Mouse (Mus musculus): ENCODE data around the gene Zfp692.
A peak's percentile ranks its signal among the peaks of the same experiment; 100 is the strongest.

Gene Zfp692

GRCm38 (mm10) chr11:58308661-58309060 lies 1.8 kb downstream of the Zfp692 start:
- no peak for DNase-seq (ENCODE audit: low read depth, low spot score)

- no peak for DNase-seq (ENCODE audit: low read depth, low spot score)
Observed at GRCm38 (mm10) chr11:58314069-58314468, 7.2 kb downstream of the Zfp692 start.

- no peak for DNase-seq (ENCODE audit: low read depth, low spot score)
Observed at GRCm38 (mm10) chr11:58315536-58316168, 8.8 kb downstream of the Zfp692 start.

GRCm38 (mm10) chr11:58316344-58316743 lies 9.5 kb downstream of the Zfp692 start:
- DNase-seq (ENCODE audit: low read depth, low spot score), result no peak

- no peak for DNase-seq (ENCODE audit: low read depth, low spot score)
Observed at GRCm38 (mm10) chr11:58316768-58317390, 10.0 kb downstream of the Zfp692 start.

GRCm38 (mm10) chr11:58322824-58323569 lies 16.1 kb downstream of the Zfp692 start:
- DNase-seq (ENCODE audit: low read depth, low spot score), result peak; percentile 96

- no peak for DNase-seq (ENCODE audit: low read depth, low spot score)
Observed at GRCm38 (mm10) chr11:58323570-58324340, 16.9 kb downstream of the Zfp692 start.

- DNase-seq (ENCODE audit: low read depth, low spot score), result no peak
Observed at GRCm38 (mm10) chr11:58324614-58325229, 17.9 kb downstream of the Zfp692 start.

- no peak for DNase-seq (ENCODE audit: low read depth, low spot score)
Observed at GRCm38 (mm10) chr11:58326781-58327180, 19.9 kb downstream of the Zfp692 start.

GRCm38 (mm10) chr11:58329906-58330275 lies 23.0 kb downstream of the Zfp692 start:
- no peak for DNase-seq (ENCODE audit: low read depth, low spot score)

- peak; percentile 90 for DNase-seq (ENCODE audit: low read depth, low spot score)
Observed at GRCm38 (mm10) chr11:58330276-58331148, 23.6 kb downstream of the Zfp692 start, which contains the start of the genes Zfp672 and Sh3bp5l. Gene Zfp672, minus strand, starts transcription at chr11:58330339. Gene Sh3bp5l, plus strand, starts transcription at chr11:58330724.

- no peak for DNase-seq (ENCODE audit: low read depth, low spot score)
Observed at GRCm38 (mm10) chr11:58331149-58331495, 24.3 kb downstream of the Zfp692 start.

GRCm38 (mm10) chr11:58331546-58331945 lies 24.7 kb downstream of the Zfp692 start:
- no peak for DNase-seq (ENCODE audit: low read depth, low spot score)

- DNase-seq (ENCODE audit: low read depth, low spot score), result no peak
Observed at GRCm38 (mm10) chr11:58334746-58335145, 27.9 kb downstream of the Zfp692 start.

- DNase-seq (ENCODE audit: low read depth, low spot score), result no peak
Observed at GRCm38 (mm10) chr11:58346745-58347144, 39.9 kb downstream of the Zfp692 start.

GRCm38 (mm10) chr11:58350628-58351027 lies 43.8 kb downstream of the Zfp692 start:
- no peak for DNase-seq (ENCODE audit: low read depth, low spot score)

GRCm38 (mm10) chr11:58351179-58351578 lies 44.3 kb downstream of the Zfp692 start:
- DNase-seq (ENCODE audit: low read depth, low spot score), result no peak

GRCm38 (mm10) chr11:58352681-58353548 lies 46.0 kb downstream of the Zfp692 start:
- DNase-seq (ENCODE audit: low read depth, low spot score), result no peak

- no peak for DNase-seq (ENCODE audit: low read depth, low spot score)
Observed at GRCm38 (mm10) chr11:58353709-58354108, 46.8 kb downstream of the Zfp692 start.

GRCm38 (mm10) chr11:58354476-58354875 lies 47.6 kb downstream of the Zfp692 start:
- no peak for DNase-seq (ENCODE audit: low read depth, low spot score)
